Comparison of ENCODE assay signal across 8 mouse cellular contexts in the genomic region with DNA sequence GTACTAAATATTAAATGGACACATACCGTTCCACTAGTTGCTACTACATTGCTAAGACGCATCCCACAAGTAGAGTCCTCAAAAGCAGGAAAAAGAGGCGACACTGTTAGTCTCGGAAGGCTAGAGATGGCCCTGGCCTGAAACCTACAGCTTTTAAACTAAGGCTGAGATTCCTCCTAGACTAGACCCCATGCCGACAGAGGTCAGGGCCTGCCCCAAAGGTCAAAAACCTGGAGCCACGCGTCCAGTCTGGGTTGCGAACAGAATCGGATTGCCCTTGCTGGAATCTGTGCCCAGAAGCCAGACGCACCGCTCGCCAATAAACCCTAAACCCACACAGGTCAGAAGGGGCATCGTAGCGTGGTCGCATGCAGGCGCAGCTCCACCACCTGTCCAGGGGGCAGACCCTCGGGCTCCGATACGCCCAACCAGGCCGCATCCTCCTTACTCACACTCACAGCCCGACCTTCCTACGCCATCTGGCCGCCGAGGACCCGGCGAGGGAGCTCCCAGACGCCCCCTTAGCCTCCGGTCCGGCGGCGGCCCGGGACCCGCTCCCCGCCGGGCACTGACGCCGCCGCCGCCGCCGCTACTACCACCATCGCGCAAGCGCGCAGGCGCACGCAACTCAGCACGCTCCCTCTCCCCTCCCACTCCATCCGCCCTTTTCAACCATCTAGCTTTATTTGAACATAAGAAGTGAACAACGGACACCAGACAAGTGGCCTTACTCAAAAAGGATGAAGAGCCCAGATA. TPM values are rescaled to one million over a fixed set of nuclear protein-coding genes. Genes with fewer than 3 reads are reported as not detected.
A peak's percentile ranks its signal among the peaks of the same experiment; 100 is the strongest.
DNase-seq lines count a peak whose midpoint lies in the region; ATAC-seq and TF ChIP-seq lines count a peak whose summit lies in the region.

A gene (minus strand): TSS at position 609 of the 756 bp plus-strand sequence.

- H3K9me3 ChIP-seq in kidney, embryonic 15.5 days (replicated peaks): no peaks in the 10 kb centered on the region

- H3K27ac ChIP-seq in bone marrow macrophage, adult 2 months (ENCODE audit: insufficient read depth, low read depth, low read length): peak within 1 kb of the TSS; percentile 72
- H3K27ac ChIP-seq in embryonic fibroblast, embryonic 13.5 days (ENCODE audit: insufficient read depth, low read length): peak within 1 kb of the TSS; percentile 12; the same call in 1 of the 2 replicates
- H3K27ac ChIP-seq in kidney, embryonic 15.5 days: peak within 1 kb of the TSS; percentile 85

- ATAC-seq in kidney, embryonic 15.5 days (replicated peaks; ENCODE audit: low FRiP score): peak; percentile 86
- ATAC-seq in monocyte, adult 5-6 weeks (replicated peaks; ENCODE audit: insufficient number of reproducible peaks, low FRiP score, low TSS enrichment, poor library complexity, severe bottlenecking): peak; percentile 85

- peak within 1 kb of the TSS; percentile 81 for H3K9ac ChIP-seq in kidney, embryonic 15.5 days

- no peak for TF ChIP-seq CTCF in bone marrow macrophage, adult 2 months (IDR thresholded peaks at IDR 0.05; ENCODE audit: low read depth, low read length)
- TF ChIP-seq CTCF in embryonic fibroblast, embryonic 13.5 days (IDR thresholded peaks at IDR 0.05; ENCODE audit: borderline replicate concordance, insufficient read depth, low read length): no peak

- peaks cover 34% of the 10 kb centered on the region for H3K4me1 ChIP-seq in bone marrow macrophage, adult 2 months (ENCODE audit: control insufficient read depth, insufficient read depth, low read length)
- peaks cover 5% of the 10 kb centered on the region; the same call in 1 of the 2 replicates for H3K4me1 ChIP-seq in embryonic fibroblast, embryonic 13.5 days (ENCODE audit: control insufficient read depth, insufficient read depth, low read length)
- H3K4me1 ChIP-seq in kidney, embryonic 15.5 days: peaks cover 17% of the 10 kb centered on the region

- DNase-seq in A20 (ENCODE audit: low read depth, low spot score) (peak; percentile 95), liver (peak; percentile 90)
- peak; percentile 90 for DNase-seq in heart, adult 9 months (ENCODE audit: low spot score in 2 of 2)
- DNase-seq in spleen, postnatal 4 days (ENCODE audit: low spot score in 2 of 2): peak; percentile 83 to 92

- no peaks in the 10 kb centered on the region for H3K27me3 ChIP-seq in kidney, embryonic 15.5 days

- H3K4me2 ChIP-seq in kidney, embryonic 15.5 days: peak within 1 kb of the TSS; percentile 62

- peaks cover 4% of the 10 kb centered on the region; the same call in 1 of the 2 replicates for H3K36me3 ChIP-seq in kidney, embryonic 15.5 days

- H3K4me3 ChIP-seq in bone marrow macrophage, adult 2 months (ENCODE audit: insufficient read depth, low read length): peak within 1 kb of the TSS; percentile 86
- peak within 1 kb of the TSS; percentile 97 for H3K4me3 ChIP-seq in embryonic fibroblast, embryonic 13.5 days (ENCODE audit: insufficient read depth, low read length)
- peak within 1 kb of the TSS; percentile 79 for H3K4me3 ChIP-seq in kidney, embryonic 15.5 days (replicated peaks)

- under 1% methylated on average over 50 of the region's 50 CpGs for WGBS in kidney, embryonic 15.5 days

- TF ChIP-seq POLR2A in bone marrow macrophage, adult 2 months (IDR thresholded peaks at IDR 0.05; ENCODE audit: borderline replicate concordance, low read depth, low read length): peak; percentile 76; the same call in 1 of the 2 replicates
- peak; percentile 65 for TF ChIP-seq POLR2A in embryonic fibroblast, embryonic 13.5 days (IDR thresholded peaks at IDR 0.05; ENCODE audit: low read depth, low read length)

RNA-seq across cellular contexts. Expression of the gene that starts here (rescaled TPM):
- polyA plus RNA-seq in bone marrow macrophage, adult 2 months (2012; ENCODE audit: insufficient read depth, insufficient read length, missing spikeins): 66.2 and 79.1 TPM in 2 replicates
- 102 and 106 TPM in 2 replicates for polyA plus RNA-seq in embryonic fibroblast, embryonic 13.5 days (2011; ENCODE audit: insufficient read length, low read depth, missing spikeins)
- 45.3 and 53.7 TPM in 2 replicates for polyA plus RNA-seq in kidney, embryonic 15.5 days (2015; fragmentation: Nextera tagmentation; extraction: Ambion mirVana)
- total RNA-seq in monocyte, adult 5-6 weeks (2017): 70.6 to 88.5 TPM (median 78.7 TPM) in 3 replicates

Comparison
In these comparisons a context has a peak if more than half of its experiments do, and no peak if none do; other contexts are left out.
1. Peak in every context shown above with its lines: DNase-seq, ATAC-seq, H3K4me3 ChIP-seq and H3K27ac ChIP-seq.
2. H3K27ac ChIP-seq: peak in every context shown above with its lines; median percentile 85 in kidney, embryonic 15.5 days; 72 in bone marrow macrophage, adult 2 months; 12 in embryonic fibroblast, embryonic 13.5 days.